Mouse (Mus musculus): ENCODE measurements around the gene Clip4.

DNA sequence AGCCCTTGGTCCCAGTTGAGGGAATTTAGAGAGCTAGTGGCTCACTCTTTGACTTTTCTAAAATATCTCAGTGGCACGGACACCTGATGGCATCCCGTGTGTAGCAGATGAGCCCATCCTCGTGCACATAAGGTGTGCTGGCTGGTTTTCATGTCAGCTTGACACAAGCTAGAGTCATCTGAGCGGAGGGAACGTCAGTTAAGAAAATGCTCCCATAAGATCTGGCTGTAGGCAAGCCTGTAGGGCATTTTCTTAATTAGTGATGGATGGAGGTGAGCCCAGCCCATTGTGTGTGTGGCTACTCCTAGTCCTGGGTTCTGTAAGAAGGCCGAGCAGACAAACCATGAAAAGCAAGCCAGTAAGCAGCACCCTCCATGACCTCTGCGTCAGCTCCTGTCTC is 103.7 kb downstream of the Clip4 start:
- TF ChIP-seq CTCF (conservative IDR thresholded peaks at IDR 0.05; ENCODE audit: insufficient read depth, insufficient read length, low read depth, low read length) (no peak), POLR2A (IDR thresholded peaks at IDR 0.05; ENCODE audit: low read depth, low read length) (no peak)
